19 mouse cellular contexts compared by ENCODE assay signal in genomic region chr11:44681995-44682394, GRCm38 (mm10).
DNase-seq lines count a peak whose midpoint lies in the region; ATAC-seq lines count a peak whose summit lies in the region.
"Had no signal": no experiment of that assay in that cellular context is flagged by ENCODE, and none has a peak within 500 bp of the region (broad histone marks: within the 10 kb centered on the region; RNA-seq: fewer than 3 reads in every experiment).

No protein-coding gene starts in this region.

- WGBS in forebrain, embryonic 12.5 days: 97% methylated on average over 4 of the region's 4 CpGs
- 91% methylated on average over 4 of the region's 4 CpGs for WGBS in forebrain, embryonic 10.5 days
- WGBS in midbrain, embryonic 11.5 days: 92% methylated on average over 4 of the region's 4 CpGs
- 95% methylated on average over 4 of the region's 4 CpGs for WGBS in midbrain, embryonic 14.5 days
- 89% methylated on average over 4 of the region's 4 CpGs for WGBS in forebrain, embryonic 13.5 days

- H3K4me3 ChIP-seq in forebrain, embryonic 12.5 days (replicated peaks): no peak overlapping the region
- no peak overlapping the region for H3K4me3 ChIP-seq in forebrain, embryonic 10.5 days
- no peak overlapping the region for H3K4me3 ChIP-seq in midbrain, embryonic 11.5 days (ENCODE audit: low read depth, low read length)
- no peak overlapping the region for H3K4me3 ChIP-seq in midbrain, embryonic 14.5 days (replicated peaks; ENCODE audit: low read depth, low read length)
- no peak overlapping the region for H3K4me3 ChIP-seq in forebrain, embryonic 13.5 days
- H3K4me3 ChIP-seq: stomach, embryonic 15.5 days had no signal

- no peak overlapping the region for H3K4me2 ChIP-seq in forebrain, embryonic 12.5 days
- no peak overlapping the region for H3K4me2 ChIP-seq in midbrain, embryonic 11.5 days
- H3K4me2 ChIP-seq in midbrain, embryonic 14.5 days (ENCODE audit: low read length): no peak overlapping the region
- H3K4me2 ChIP-seq in forebrain, embryonic 13.5 days: no peak overlapping the region
- H3K4me2 ChIP-seq: lung, embryonic 14.5 days; stomach, embryonic 15.5 days had no signal

- 0 out of 2 replicates have a peak, but pooled peaks have one; percentile 57 for ATAC-seq in forebrain, embryonic 12.5 days (ENCODE audit: low FRiP score)
- no peak for ATAC-seq in midbrain, embryonic 11.5 days (ENCODE audit: low FRiP score)
- ATAC-seq in midbrain, embryonic 14.5 days (ENCODE audit: low FRiP score, low TSS enrichment): no peak
- no peak for ATAC-seq in forebrain, embryonic 13.5 days
- ATAC-seq: Patski had no signal

- peaks cover 28% of the 10 kb centered on the region for H3K4me1 ChIP-seq in forebrain, embryonic 12.5 days
- peaks cover 43% of the 10 kb centered on the region for H3K4me1 ChIP-seq in forebrain, embryonic 10.5 days
- H3K4me1 ChIP-seq in midbrain, embryonic 11.5 days (ENCODE audit: control insufficient read depth, insufficient read depth, low read length): peaks cover 13% of the 10 kb centered on the region
- H3K4me1 ChIP-seq in midbrain, embryonic 14.5 days (ENCODE audit: control insufficient read depth, insufficient read depth, low read length): peaks cover 43% of the 10 kb centered on the region
- H3K4me1 ChIP-seq in forebrain, embryonic 13.5 days: 0 out of 2 replicates have a peak, but pooled peaks cover 14% of the 10 kb centered on the region
- H3K4me1 ChIP-seq: stomach, embryonic 15.5 days had no signal

- H3K36me3 ChIP-seq in forebrain, embryonic 12.5 days (replicated peaks): no peaks in the 10 kb centered on the region
- H3K36me3 ChIP-seq in forebrain, embryonic 10.5 days (replicated peaks): no peaks in the 10 kb centered on the region
- H3K36me3 ChIP-seq in midbrain, embryonic 11.5 days (ENCODE audit: control insufficient read depth, insufficient read depth, low read length): no peaks in the 10 kb centered on the region
- no peaks in the 10 kb centered on the region for H3K36me3 ChIP-seq in midbrain, embryonic 14.5 days (ENCODE audit: control insufficient read depth, insufficient read depth, low read length)
- no peaks in the 10 kb centered on the region for H3K36me3 ChIP-seq in splenic B cell, adult 2 months (ENCODE audit: control insufficient read depth, insufficient read depth, low read length, poor library complexity, severe bottlenecking)
- no peaks in the 10 kb centered on the region for H3K36me3 ChIP-seq in forebrain, embryonic 13.5 days (ENCODE audit: poor library complexity, severe bottlenecking)
- H3K36me3 ChIP-seq: embryonic facial prominence, embryonic 10.5 days; stomach, embryonic 15.5 days had no signal

- no peaks in the 10 kb centered on the region for H3K9me3 ChIP-seq in forebrain, embryonic 12.5 days
- H3K9me3 ChIP-seq in forebrain, embryonic 10.5 days: no peaks in the 10 kb centered on the region
- no peaks in the 10 kb centered on the region for H3K9me3 ChIP-seq in midbrain, embryonic 11.5 days (ENCODE audit: control insufficient read depth, low read length)
- no peaks in the 10 kb centered on the region for H3K9me3 ChIP-seq in midbrain, embryonic 14.5 days (ENCODE audit: control insufficient read depth, low read length)
- H3K9me3 ChIP-seq in forebrain, embryonic 13.5 days (replicated peaks): no peaks in the 10 kb centered on the region
- H3K9me3 ChIP-seq: embryonic facial prominence, embryonic 10.5 days; stomach, embryonic 15.5 days had no signal

- no peak for DNase-seq in forebrain, embryonic 10.5 days (ENCODE audit: extremely low spot score, low spot score)
- no peak for DNase-seq in midbrain, embryonic 11.5 days (ENCODE audit: low spot score, missing footprints)
- DNase-seq in midbrain, embryonic 14.5 days: no peak
- DNase-seq in induced T-regulatory cell, adult 2 months (ENCODE audit: low read depth): peak; percentile 3
- peak; percentile 86 for DNase-seq in splenic B cell, adult 2 months (ENCODE audit: low read depth, low spot score)
- DNase-seq in urinary bladder, postnatal 4 days (ENCODE audit: low spot score in 2 of 2): no peak
- DNase-seq: cerebellum, adult 11-12 months; cerebellum, postnatal 36 days; heart, adult 18-20 months; heart, postnatal 10 days; kidney, adult 18-20 months; layer of hippocampus, postnatal 36 days; left cerebral cortex, postnatal 4 days; lung, embryonic 14.5 days had no signal

- no peak overlapping the region for H3K9ac ChIP-seq in forebrain, embryonic 12.5 days
- no peak overlapping the region for H3K9ac ChIP-seq in midbrain, embryonic 11.5 days (ENCODE audit: low read length)
- H3K9ac ChIP-seq in midbrain, embryonic 14.5 days (replicated peaks; ENCODE audit: low read length): no peak overlapping the region
- no peak overlapping the region for H3K9ac ChIP-seq in forebrain, embryonic 13.5 days
- H3K9ac ChIP-seq: lung, embryonic 14.5 days; stomach, embryonic 15.5 days had no signal

- peaks cover 57% of the 10 kb centered on the region for H3K27me3 ChIP-seq in forebrain, embryonic 12.5 days
- H3K27me3 ChIP-seq in forebrain, embryonic 10.5 days (ENCODE audit: poor library complexity, severe bottlenecking): peaks cover 57% of the 10 kb centered on the region
- no peaks in the 10 kb centered on the region for H3K27me3 ChIP-seq in midbrain, embryonic 11.5 days (ENCODE audit: control insufficient read depth, insufficient read depth, low read length)
- H3K27me3 ChIP-seq in midbrain, embryonic 14.5 days (ENCODE audit: control insufficient read depth, insufficient read depth, low read length): no peaks in the 10 kb centered on the region
- H3K27me3 ChIP-seq in splenic B cell, adult 2 months (ENCODE audit: control insufficient read depth, insufficient read depth, low read length, poor library complexity, severe bottlenecking): no peaks in the 10 kb centered on the region
- peaks cover 71% of the 10 kb centered on the region for H3K27me3 ChIP-seq in forebrain, embryonic 13.5 days
- H3K27me3 ChIP-seq: Patski; stomach, embryonic 15.5 days had no signal

- no peak overlapping the region for H3K27ac ChIP-seq in forebrain, embryonic 12.5 days
- no peak overlapping the region for H3K27ac ChIP-seq in forebrain, embryonic 10.5 days
- peak overlapping the region; percentile 14; the same call in 1 of the 2 replicates for H3K27ac ChIP-seq in midbrain, embryonic 11.5 days (ENCODE audit: low read depth, low read length)
- H3K27ac ChIP-seq in midbrain, embryonic 14.5 days (replicated peaks; ENCODE audit: low read depth, low read length): no peak overlapping the region
- no peak overlapping the region for H3K27ac ChIP-seq in forebrain, embryonic 13.5 days
- H3K27ac ChIP-seq: stomach, embryonic 15.5 days had no signal

Comparison
In these comparisons a context has a peak if more than half of its experiments do, and no peak if none do; other contexts are left out.
1. DNase-seq: peak in induced T-regulatory cell, adult 2 months (single experiment) and splenic B cell, adult 2 months (single experiment); none in forebrain, embryonic 10.5 days (single experiment), midbrain, embryonic 11.5 days (single experiment), midbrain, embryonic 14.5 days (single experiment) and urinary bladder, postnatal 4 days (0 of 2).